Mouse (Mus musculus) neural tube, embryonic 15.5 days (tissue): Measurements from ENCODE around the gene Btnl4. TPM values are rescaled to one million over a fixed set of nuclear protein-coding genes. Genes with fewer than 3 reads are reported as not detected.

Source experiments
- ATAC-seq: fragments of 200-750 bp; cut with Nextera tagmentation; 2 replicates; pipeline ENCODE4 v1.8.0; 2017; ENCODE audit warnings: mild to moderate bottlenecking, moderate TSS enrichment, moderate library complexity; ENCODE audit not compliant: low FRiP score
- H3K27ac ChIP-seq: fragments of 300-500 bp; sonication (generic); replicated peaks from 2 replicates; pipeline ENCODE4 v1.5.1; 2015; ENCODE audit warnings: mild to moderate bottlenecking, inconsistent platforms
- H3K27me3 ChIP-seq: fragments of 300-500 bp; sonication (generic); replicated peaks from 2 replicates; pipeline ENCODE4 v1.6.1; 2015; ENCODE audit warnings: inconsistent platforms
- H3K36me3 ChIP-seq: fragments of 300-500 bp; sonication (generic); 2 replicates; pipeline ENCODE4 v1.6.1; 2015; ENCODE audit warnings: inconsistent platforms
- H3K4me1 ChIP-seq: fragments of 300-500 bp; sonication (generic); 2 replicates; pipeline ENCODE4 v1.6.1; 2015; ENCODE audit warnings: inconsistent platforms
- H3K4me2 ChIP-seq: fragments of 300-500 bp; sonication (generic); 2 replicates; pipeline ENCODE4 v1.6.1; 2015; ENCODE audit warnings: inconsistent platforms, mild to moderate bottlenecking, moderate library complexity
- H3K4me3 ChIP-seq: fragments of 300-500 bp; sonication (generic); replicated peaks from 2 replicates; pipeline ENCODE4 v1.5.1; 2015; ENCODE audit warnings: mild to moderate bottlenecking, inconsistent platforms
- H3K9ac ChIP-seq: fragments of 300-500 bp; sonication (generic); replicated peaks from 2 replicates; pipeline ENCODE4 v1.6.1; 2015; ENCODE audit warnings: mild to moderate bottlenecking, inconsistent platforms
- H3K9me3 ChIP-seq: fragments of 300-500 bp; sonication (generic); replicated peaks from 2 replicates; pipeline ENCODE4 v1.6.1; 2016; ENCODE audit warnings: inconsistent platforms
- WGBS: fragments of 180-500 bp; shearing (Covaris S2); methylation state at CpG from one replicate; pipeline ENCODE4 v1.1.7; 2015; ENCODE audit warnings: mixed read lengths; 5-methylcytosine and 5-hydroxymethylcytosine counted together
- polyA plus RNA-seq: library from polyadenylated mRNA; unstranded; fragments of >200 nt; fragmentation: Nextera tagmentation; extraction: Ambion mirVana; gene quantifications from 2 replicates; pipeline ENCODE4 v1.2.1, GENCODE M21; 2015

Btnl4 gene
- polyA plus RNA-seq, 1 experiment from 2014 or later = not detected

DNA sequence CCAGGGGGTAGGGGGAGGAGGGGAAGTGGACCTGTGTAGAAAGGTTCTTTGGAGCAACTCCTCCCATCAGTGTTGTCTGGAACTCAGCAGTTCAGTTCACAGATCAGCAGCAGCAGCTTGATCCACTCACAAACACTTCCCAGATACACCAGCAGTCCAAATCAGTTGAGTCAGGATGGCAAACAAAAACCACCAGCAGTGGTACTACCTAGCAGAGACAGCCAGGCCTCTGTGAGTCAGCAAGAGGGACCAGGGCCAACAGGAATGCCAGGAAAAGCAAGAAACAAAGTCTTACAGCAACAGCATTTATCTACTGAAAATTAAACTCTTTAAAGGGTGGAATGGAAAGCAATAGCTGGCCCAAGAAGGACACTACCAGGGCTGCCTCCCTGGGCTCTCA, 49.5 kb downstream of the Btnl4 start:
- H3K9ac ChIP-seq = no peak overlapping the region
- no peaks in the 10 kb centered on the region; the same call in 1 of the 2 replicates for H3K27me3 ChIP-seq
- H3K36me3 ChIP-seq = no peaks in the 10 kb centered on the region
- no peaks in the 10 kb centered on the region for H3K4me1 ChIP-seq
- no peak overlapping the region for H3K27ac ChIP-seq
- H3K9me3 ChIP-seq = no peaks in the 10 kb centered on the region
- no peak for ATAC-seq
- no peak overlapping the region for H3K4me3 ChIP-seq
- no peak overlapping the region for H3K4me2 ChIP-seq

DNA sequence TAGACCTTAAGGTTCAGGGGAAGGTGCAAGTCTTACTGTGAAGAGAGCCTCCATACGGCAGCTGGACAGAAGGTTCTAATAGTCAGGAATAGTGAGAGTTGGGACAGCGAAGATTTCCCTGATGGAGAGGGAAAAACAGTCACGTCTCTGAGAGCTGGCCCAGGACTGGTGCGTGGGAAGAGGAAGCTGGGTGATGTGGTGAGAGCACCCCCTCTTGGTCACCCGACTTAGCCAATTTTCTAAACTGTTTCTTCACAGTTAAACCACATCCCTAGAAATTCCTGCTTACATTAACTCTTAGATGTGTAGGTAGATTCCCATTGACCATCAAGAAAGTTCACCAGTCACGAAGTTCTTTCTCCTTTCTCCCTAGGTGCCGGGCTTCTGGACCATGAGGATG, 57.1 kb downstream of the Btnl4 start:
- H3K4me2 ChIP-seq = no peak overlapping the region
- H3K36me3 ChIP-seq = no peaks in the 10 kb centered on the region
- no peaks in the 10 kb centered on the region for H3K4me1 ChIP-seq
- no peak overlapping the region for H3K27ac ChIP-seq
- WGBS = 76% methylated on average over 7 of the region's 7 CpGs
- H3K27me3 ChIP-seq = no peaks in the 10 kb centered on the region; the same call in 1 of the 2 replicates
- no peak overlapping the region for H3K4me3 ChIP-seq
- H3K9me3 ChIP-seq = no peaks in the 10 kb centered on the region
- ATAC-seq = no peak
- H3K9ac ChIP-seq = no peak overlapping the region

Other genes with a start within 250 kb of the Btnl4 start
- 0.08 and 0.26 TPM in 2 replicates for gene H2-Ob, start 238.4 kb downstream of the Btnl4 start, polyA plus RNA-seq
- gene H2-Ab1, start 219.6 kb downstream of the Btnl4 start, polyA plus RNA-seq = 1.4 and 189 TPM in 2 replicates
- gene H2-Aa, start 189.5 kb downstream of the Btnl4 start, polyA plus RNA-seq = 0.97 and 82.8 TPM in 2 replicates
- gene H2-Eb1, start 171.5 kb downstream of the Btnl4 start, polyA plus RNA-seq = 4.0 and 55.6 TPM in 2 replicates
- 0.19 and 0.54 TPM in 2 replicates for gene H2-Eb2, start 151.7 kb downstream of the Btnl4 start, polyA plus RNA-seq
- not detected in 2 replicates for gene Btnl2, start 122.5 kb downstream of the Btnl4 start, polyA plus RNA-seq
- gene Btnl1, start 100.2 kb downstream of the Btnl4 start, polyA plus RNA-seq = not detected in 2 replicates
- 5.1 and 5.5 TPM in 2 replicates for gene BC051142, start 78.5 kb downstream of the Btnl4 start, polyA plus RNA-seq
- gene Btnl6, start 40.0 kb upstream of the Btnl4 start, polyA plus RNA-seq = not detected in 2 replicates
- gene Notch4, start 87.0 kb upstream of the Btnl4 start, polyA plus RNA-seq = 8.0 and 8.5 TPM in 2 replicates
- 3.8 and 14.5 TPM in 2 replicates for gene Gpsm3, start 112.5 kb upstream of the Btnl4 start, polyA plus RNA-seq
- 8.2 and 10.3 TPM in 2 replicates for gene Pbx2, start 113.9 kb upstream of the Btnl4 start, polyA plus RNA-seq
- gene Ager, start 120.5 kb upstream of the Btnl4 start, polyA plus RNA-seq = 1.0 and 1.4 TPM in 2 replicates
- 256 and 280 TPM in 2 replicates for gene Rnf5, start 126.4 kb upstream of the Btnl4 start, polyA plus RNA-seq
- gene Agpat1, start 126.9 kb upstream of the Btnl4 start, polyA plus RNA-seq = 109 and 133 TPM in 2 replicates
- 12.3 and 14.9 TPM in 2 replicates for gene Egfl8, start 138.7 kb upstream of the Btnl4 start, polyA plus RNA-seq
- gene Ppt2, start 151.2 kb upstream of the Btnl4 start, polyA plus RNA-seq = 20.1 and 21.3 TPM in 2 replicates
- 6.3 and 7.3 TPM in 2 replicates for gene Prrt1, start 152.2 kb upstream of the Btnl4 start, polyA plus RNA-seq
- gene Fkbpl, start 167.4 kb upstream of the Btnl4 start, polyA plus RNA-seq = 14.9 and 15.8 TPM in 2 replicates
- gene Atf6b, start 169.8 kb upstream of the Btnl4 start, polyA plus RNA-seq = 109 and 112 TPM in 2 replicates
- gene Tnxb, start 193.2 kb upstream of the Btnl4 start, polyA plus RNA-seq = 0.50 and 0.64 TPM in 2 replicates